In genomic region chr19:10740641-10741440, GRCm38 (mm10) we compare ENCODE assay signal across 12 mouse cellular contexts. TPM values are rescaled to one million over a fixed set of nuclear protein-coding genes. Genes with fewer than 3 reads are reported as not detected.
DNase-seq lines count a peak whose midpoint lies in the region; ATAC-seq lines count a peak whose summit lies in the region.
"Had no signal": no experiment of that assay in that cellular context is flagged by ENCODE, and none has a peak within 500 bp of the region (broad histone marks: within the 10 kb centered on the region; RNA-seq: fewer than 3 reads in every experiment).

No protein-coding gene starts in this region.

- no peaks in the 10 kb centered on the region for H3K36me3 ChIP-seq in heart, embryonic 11.5 days (ENCODE audit: control insufficient read depth, insufficient read depth, low read length)
- H3K36me3 ChIP-seq: embryonic facial prominence, embryonic 12.5 days had no signal

- 0 out of 2 replicates have a peak, but pooled peaks have one; percentile 42 for ATAC-seq in heart, embryonic 11.5 days (replicated peaks; ENCODE audit: insufficient number of reproducible peaks, low FRiP score, low TSS enrichment)
- ATAC-seq in inflammation-experienced regulatory T-cells, adult 6 months, result peak; percentile 38

- no peak overlapping the region for H3K27ac ChIP-seq in heart, embryonic 11.5 days (ENCODE audit: low read depth, low read length)
- H3K27ac ChIP-seq: embryonic facial prominence, embryonic 12.5 days had no signal

- no peaks in the 10 kb centered on the region for H3K27me3 ChIP-seq in heart, embryonic 11.5 days (ENCODE audit: control insufficient read depth, insufficient read depth, low read length)
- H3K27me3 ChIP-seq: embryonic facial prominence, embryonic 12.5 days had no signal

- DNase-seq in heart, adult 11 months, result no peak
- DNase-seq in CD4-positive helper T cell, adult 2 months (ENCODE audit: low read depth, low spot score), result peak; percentile 91
- DNase-seq in natural killer cell, adult 2 months (ENCODE audit: low spot score in 2 of 2), result peak; percentile 21 to 29
- no peak for DNase-seq in cerebellum, adult 11 months
- no peak for DNase-seq in gastrocnemius, postnatal 25 days
- no peak for DNase-seq in adrenal gland, adult 8-10 months

- no peak overlapping the region for H3K4me3 ChIP-seq in heart, embryonic 11.5 days (ENCODE audit: low read depth, low read length)
- H3K4me3 ChIP-seq: embryonic facial prominence, embryonic 12.5 days; myocyte had no signal

- 25% methylated on average over 11 of the region's 11 CpGs for WGBS in heart, embryonic 11.5 days (ENCODE audit: insufficient replicate concordance)

- H3K4me2 ChIP-seq in heart, embryonic 11.5 days, result peak overlapping the region; percentile 22; the same call in 1 of the 2 replicates
- H3K4me2 ChIP-seq: embryonic facial prominence, embryonic 12.5 days had no signal

- peaks cover 5% of the 10 kb centered on the region; the same call in 1 of the 2 replicates for H3K4me1 ChIP-seq in heart, embryonic 11.5 days (ENCODE audit: control insufficient read depth, insufficient read depth, low read length)

- no peaks in the 10 kb centered on the region for H3K9me3 ChIP-seq in heart, embryonic 11.5 days (replicated peaks; ENCODE audit: control insufficient read depth, low read length)
- H3K9me3 ChIP-seq: embryonic facial prominence, embryonic 12.5 days had no signal

- H3K9ac ChIP-seq in heart, embryonic 11.5 days (ENCODE audit: low read depth, low read length), result no peak overlapping the region
- H3K9ac ChIP-seq: embryonic facial prominence, embryonic 12.5 days had no signal

RNA-seq across cellular contexts. Expression of gene Cd5, which starts 2.0 kb away (rescaled TPM):
- 0.39 and 0.72 TPM in 2 replicates for polyA plus RNA-seq in heart, embryonic 11.5 days (2014; fragmentation: Nextera tagmentation; extraction: Ambion mirVana)
- polyA plus RNA-seq in inflammation-experienced regulatory T-cells, adult 6 months (2017; shearing (Covaris generic)), result 100 to 1,000 TPM; 355 to 487 (median 480) TPM
- under 1 TPM in 1 of 2 experiments, not detected in 1; 0.19 TPM for total RNA-seq in gastrocnemius, postnatal 25 days (2021)
- total RNA-seq in adrenal gland, adult 8-10 months (2022), result under 1 TPM in 2 of 4 experiments, not detected in 2; 0.12 to 0.27 TPM
- total RNA-seq: left cerebral cortex, postnatal 25 days; MEL had no signal
- polyA plus RNA-seq: myocyte had no signal

RNA-seq across cellular contexts. Expression of gene Vps37c, which starts 52.3 kb away (rescaled TPM):
- polyA plus RNA-seq in heart, embryonic 11.5 days (2014; fragmentation: Nextera tagmentation; extraction: Ambion mirVana), result 21.9 and 22.5 TPM in 2 replicates
- polyA plus RNA-seq in inflammation-experienced regulatory T-cells, adult 6 months (2017; shearing (Covaris generic)), result 10 to 100 TPM; 11.4 to 15.9 (median 14.1) TPM
- total RNA-seq in gastrocnemius, postnatal 25 days (2021), result 10 to 100 TPM; 23.9 to 26.2 TPM
- 10 to 100 TPM; 24.3 to 40.8 (median 25.3) TPM for total RNA-seq in adrenal gland, adult 8-10 months (2022)

Comparison
In these comparisons a context has a peak if more than half of its experiments do, and no peak if none do; other contexts are left out.
1. DNase-seq: peak in CD4-positive helper T cell, adult 2 months (single experiment) and natural killer cell, adult 2 months (2 of 2); none in heart, adult 11 months (single experiment), cerebellum, adult 11 months (single experiment), gastrocnemius, postnatal 25 days (single experiment) and adrenal gland, adult 8-10 months (single experiment).